Mouse (Mus musculus): Measurements from ENCODE around the gene Iqgap2.

DNA sequence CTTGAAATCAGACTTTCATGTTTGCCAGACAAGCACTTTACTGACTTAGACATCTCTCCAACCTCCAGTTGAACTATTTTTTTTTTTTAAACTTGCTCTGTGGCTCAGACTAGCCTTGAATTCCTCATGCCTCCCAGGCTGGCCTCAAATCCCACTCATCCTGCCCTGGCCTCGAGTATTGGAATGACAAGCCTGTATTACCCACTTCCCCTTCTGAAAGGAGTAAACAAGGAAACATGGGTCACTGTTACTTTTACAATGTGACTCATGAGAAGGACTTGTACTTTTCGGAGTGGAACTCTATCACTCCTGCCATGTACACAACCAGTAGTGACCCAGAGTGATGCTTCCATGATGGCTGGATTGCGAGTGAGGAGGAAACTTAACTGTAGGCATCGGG lies 3.6 kb downstream of the Iqgap2 start:
- no peak for TF ChIP-seq GATA1 (IDR thresholded peaks at IDR 0.05; ENCODE audit: low read length)
- no peak for TF ChIP-seq TAL1 (IDR thresholded peaks at IDR 0.05; ENCODE audit: low read length)
